Mouse (Mus musculus): ENCODE measurements at regions not wholly inside any gene's neighbourhood (a gene's known extent, or its start where the extent isn't known, plus 50 kb on each side); places are given as distances from the start of the nearest gene placed in this dataset.
"Not testable (repeated sequence)": the region's sequence is repeated elsewhere in the genome, so short reads cannot be mapped to it uniquely, and the experiment has no call there.

DNA sequence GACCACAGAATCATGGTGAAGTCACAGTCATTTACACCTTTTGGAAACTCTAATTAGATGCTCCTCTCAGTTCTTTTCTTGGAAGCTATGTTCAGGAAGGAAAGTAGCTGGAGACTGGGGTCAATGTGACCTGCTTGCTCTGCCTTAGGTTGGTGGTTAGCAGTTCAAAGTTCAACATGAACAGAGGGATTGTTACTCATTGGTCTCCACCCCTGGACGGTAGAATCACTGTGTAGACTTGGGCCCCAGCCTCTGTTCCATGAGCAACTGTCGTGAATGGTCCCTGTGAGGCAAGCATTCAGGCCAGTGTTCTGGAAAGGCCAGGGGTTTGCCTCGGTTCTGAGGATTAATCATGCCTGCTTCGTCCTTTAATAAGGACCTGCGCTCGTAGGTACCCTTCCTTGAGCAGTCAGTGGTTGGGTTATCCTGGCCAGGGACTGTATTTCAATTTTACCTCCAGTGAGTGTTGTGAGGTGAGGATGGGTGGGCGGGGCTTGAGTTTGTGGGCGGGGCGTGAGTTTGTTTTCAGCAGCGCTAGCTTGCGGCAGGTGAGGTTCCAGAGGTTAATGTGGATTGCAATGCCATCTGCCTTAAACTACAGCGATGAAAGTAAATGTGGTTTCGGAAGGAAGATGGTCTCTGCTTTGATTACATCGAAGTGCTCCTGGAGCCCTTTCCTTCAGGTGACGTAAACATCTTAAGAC lies 152.6 kb upstream of the Pou3f3 start:
- no peak for DNase-seq (ENCODE audit: low spot score)

DNA sequence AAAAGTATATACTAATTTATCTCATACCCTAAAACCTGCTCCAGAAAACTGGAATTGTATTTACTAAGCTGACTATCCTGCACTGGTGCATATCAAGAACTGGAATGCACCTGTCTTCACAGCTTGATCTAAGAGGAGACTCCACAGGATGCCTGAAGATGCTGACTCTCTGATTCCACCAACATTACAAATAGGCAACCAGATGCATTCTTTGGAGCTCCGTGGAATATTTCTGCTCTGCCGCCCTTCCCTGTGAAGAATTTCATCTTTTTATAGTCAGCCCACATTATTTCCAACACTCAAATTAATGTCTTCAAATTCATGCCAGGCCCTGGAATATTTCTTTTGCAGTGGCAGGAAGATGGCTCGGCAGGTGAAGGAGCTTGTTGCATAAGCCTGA lies 148.7 kb upstream of the Pou3f3 start:
- DNase-seq (ENCODE audit: low spot score), result no peak

DNA sequence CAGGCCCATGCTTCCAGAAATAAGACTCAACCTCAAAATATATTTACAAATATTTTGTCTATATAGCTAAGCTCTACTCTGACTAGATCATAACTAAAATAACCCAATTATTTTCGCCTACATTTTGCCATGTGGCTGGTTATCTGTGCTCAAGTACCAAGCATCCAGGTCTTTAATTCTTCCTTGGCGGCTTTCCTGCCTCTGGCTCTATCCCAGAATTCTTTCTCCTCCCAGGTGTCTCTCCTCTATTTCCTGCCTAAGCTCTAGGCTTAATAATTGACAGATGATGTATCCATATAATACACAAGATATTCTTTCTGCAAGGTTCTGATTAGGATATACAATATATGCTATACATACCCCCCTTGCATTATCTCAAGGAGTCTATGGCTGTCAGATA lies 138.3 kb upstream of the Pou3f3 start:
- no peak for DNase-seq (ENCODE audit: low spot score)

DNA sequence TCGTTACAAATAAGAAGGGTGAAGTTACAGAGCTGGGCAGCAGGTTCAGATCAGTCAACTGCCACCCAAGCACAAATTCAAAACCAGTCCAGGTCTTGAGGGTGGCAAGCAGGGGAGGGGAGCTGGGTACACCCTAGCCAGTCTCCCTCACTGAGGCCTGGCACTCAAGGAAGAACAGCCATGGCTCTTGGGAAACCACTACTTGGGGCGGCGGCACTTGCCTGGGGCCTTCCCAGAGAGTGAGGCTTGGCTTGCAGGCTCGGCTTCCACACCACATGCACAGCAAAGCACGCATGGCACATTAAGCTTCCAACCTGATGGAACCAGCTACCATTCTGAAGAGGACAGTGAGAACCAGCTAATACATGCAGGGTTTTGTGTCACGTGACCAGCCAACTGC lies 127.9 kb upstream of the Pou3f3 start:
- DNase-seq (ENCODE audit: low spot score), result no peak

DNA sequence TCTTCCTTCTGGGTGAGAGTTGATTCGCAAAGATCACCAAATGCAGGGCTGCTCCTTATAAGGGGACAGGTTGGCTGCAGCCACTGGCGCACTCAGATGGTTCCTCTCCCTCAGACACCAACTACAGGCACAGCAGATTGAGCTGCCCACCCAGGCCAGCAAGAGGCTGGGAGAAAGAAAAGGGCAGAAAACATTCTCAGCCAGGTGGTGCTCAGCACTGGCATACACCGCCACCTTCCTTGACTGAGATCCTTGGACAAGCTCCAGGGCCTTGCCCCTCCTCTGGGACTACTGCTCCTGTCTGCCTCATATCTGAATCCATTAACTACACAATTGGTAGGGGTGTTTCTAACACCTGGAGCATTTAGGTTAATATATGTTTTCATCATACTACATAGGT lies 110.4 kb upstream of the Pou3f3 start:
- no peak for DNase-seq (ENCODE audit: low spot score)

DNA sequence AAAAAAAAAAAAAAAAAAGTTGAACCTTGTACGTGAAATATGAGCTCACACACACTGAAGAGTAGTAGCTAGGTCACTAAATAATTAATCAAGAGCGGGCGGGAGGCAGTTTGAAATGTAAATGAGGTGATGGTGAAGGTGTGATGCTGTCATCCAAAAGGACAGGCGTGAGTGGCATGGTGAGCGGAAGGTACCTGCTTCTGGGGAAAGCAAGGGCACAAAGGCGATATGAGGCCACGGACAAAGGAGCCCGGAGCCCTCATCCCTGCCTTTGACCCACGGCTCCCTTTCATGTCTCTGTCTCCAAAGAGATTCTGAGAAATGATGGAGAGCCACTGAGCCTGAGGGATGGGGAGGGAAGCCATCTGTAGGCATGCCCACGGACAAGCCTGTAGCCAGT lies 107.1 kb upstream of the Pou3f3 start:
- peak; percentile 8 for DNase-seq (ENCODE audit: low spot score)

DNA sequence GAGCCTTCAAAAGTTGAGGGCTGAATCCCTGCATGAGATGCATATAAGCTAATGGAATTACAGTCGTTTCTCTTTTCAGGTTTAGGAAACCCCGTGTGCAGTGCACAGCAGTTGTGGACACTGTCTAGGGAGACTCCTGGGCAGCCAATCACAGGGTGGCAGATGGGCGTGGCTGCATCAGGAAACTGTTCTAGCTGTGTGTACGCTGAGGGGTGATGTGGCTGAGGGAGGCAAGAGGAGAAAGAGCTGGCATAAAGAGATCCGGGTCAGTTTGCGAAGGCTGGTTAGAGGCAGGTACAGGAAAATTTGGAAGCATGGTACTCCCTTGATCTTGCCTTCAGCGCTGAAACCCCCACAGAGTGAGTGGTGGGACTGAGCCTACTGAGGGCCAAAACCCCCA lies 106.1 kb upstream of the Pou3f3 start:
- peak; percentile 13 for DNase-seq (ENCODE audit: low spot score)

DNA sequence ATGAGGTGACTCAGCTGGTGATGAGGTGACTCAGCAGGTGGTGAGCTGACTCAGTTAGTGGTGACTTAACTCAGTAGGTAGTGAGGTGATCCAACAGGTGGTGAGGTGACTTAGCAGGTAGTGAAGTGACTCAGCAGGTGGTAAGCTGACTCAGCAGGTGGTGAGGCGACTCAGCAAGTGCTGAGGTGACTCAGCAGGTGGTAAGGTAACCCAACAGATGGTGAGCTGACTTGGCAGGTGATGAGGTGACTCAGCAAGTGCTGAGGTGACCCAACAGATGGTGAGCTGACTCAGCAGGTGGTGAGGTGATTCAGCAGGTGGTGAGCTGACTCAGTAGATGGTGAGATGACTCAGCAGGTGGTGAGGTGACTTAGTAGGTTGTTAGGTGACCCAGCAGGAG lies 103.7 kb upstream of the Pou3f3 start:
- no peak for DNase-seq (ENCODE audit: low spot score)

DNA sequence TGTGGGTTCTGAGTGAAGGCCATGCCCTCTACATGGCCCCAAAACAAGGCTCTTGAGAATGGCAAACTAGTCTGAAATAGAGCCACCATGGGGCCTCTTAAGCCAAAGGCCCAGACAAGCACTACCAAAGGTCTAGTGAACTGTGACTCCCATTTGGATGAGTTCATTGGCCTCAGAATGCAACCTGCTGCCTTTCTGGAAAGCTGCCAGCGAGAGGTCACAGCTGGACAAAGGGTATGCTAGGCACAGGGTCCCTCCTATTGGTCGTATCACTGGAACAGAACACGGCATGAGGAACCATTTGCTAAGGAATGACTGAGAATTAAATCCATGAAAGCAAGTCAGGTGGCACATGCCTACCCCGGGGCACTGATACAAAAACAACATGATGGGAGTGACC lies 98.5 kb upstream of the Pou3f3 start:
- no peak for DNase-seq (ENCODE audit: low spot score)

DNA sequence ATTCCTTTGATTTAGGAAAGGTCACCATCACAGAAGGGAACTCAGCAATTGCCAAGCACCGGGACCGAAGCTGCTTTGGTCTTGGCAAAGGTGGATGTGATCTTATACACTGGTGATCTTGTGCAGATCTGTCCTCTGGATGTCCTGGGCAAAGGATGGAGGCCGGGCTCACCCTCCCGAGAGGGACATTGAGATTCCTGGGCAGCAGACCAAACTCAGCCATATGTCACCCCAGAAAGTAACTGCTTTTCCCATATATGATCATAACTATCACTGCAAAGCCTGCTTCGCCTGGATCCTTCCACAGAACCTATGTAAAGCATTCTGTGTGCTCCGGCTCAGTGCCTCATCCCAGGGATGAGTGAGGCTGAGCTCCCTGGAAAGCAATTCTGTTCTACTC lies 96.3 kb upstream of the Pou3f3 start:
- DNase-seq (ENCODE audit: low spot score), result no peak

DNA sequence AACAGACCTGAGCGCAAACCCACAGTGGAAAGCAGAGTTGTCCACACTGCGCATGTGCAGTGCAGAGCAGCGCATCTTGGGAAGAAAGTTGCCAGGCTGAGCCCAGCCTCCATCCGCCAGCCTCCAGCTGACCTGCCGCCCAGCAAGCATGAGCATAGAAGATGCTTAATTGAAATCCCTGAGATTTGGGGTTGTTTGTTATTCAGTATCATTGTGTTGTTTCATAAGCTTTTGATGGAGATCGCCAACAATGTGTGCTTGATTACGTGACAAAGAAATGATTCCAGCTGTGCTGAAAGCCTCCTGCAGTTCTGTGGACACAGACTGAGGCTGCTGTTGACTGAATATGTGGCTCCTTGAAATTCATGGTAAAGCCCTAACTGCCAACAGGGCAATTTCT lies 89.3 kb upstream of the Pou3f3 start:
- no peak for DNase-seq (ENCODE audit: low spot score)

DNA sequence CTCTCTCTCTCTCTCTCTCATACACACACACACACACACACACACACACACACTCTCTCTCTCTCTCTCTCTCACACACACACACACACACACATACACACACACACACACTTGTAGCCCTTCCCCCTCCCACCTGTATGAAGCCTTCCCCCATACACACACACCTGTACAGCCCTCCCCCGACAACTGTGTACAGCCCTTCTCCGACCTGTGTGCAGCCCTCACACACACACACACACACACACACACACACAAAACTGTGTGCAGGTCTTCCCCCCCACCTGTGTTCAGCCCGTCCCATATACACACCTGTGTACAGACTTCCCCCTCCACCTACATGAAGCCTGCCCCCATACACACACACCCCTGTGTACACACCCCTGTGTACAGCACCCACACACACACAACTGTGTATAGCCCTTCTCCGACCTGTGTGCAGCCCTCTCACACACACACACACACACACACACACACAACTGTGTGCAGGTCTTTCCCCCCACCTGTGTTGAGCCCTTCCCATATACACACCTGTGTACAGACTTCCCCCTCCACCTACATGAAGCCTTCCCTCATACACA lies 88.0 kb upstream of the Pou3f3 start:
- not testable (repeated sequence) for DNase-seq (ENCODE audit: low spot score)

DNA sequence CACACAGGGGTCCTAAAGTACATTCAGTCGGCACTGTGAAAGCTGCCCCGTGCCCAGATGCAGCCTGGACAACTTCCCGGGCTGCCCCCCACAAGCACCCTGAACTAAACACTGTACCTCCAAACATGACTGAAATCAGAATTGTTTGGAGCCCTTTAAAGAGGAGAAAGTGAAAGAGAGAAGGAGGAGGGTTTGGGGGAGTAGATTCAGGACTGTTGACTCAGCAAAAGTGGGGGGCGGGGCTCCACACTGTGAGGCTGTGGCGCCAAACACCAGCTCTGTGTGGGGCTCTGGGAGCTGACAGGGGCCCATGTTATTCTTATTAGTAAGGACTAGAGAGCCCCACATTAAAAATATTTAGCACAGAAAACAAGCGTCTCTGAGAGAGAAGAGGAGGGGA lies 71.8 kb upstream of the Pou3f3 start:
- no peak for DNase-seq (ENCODE audit: low spot score)

DNA sequence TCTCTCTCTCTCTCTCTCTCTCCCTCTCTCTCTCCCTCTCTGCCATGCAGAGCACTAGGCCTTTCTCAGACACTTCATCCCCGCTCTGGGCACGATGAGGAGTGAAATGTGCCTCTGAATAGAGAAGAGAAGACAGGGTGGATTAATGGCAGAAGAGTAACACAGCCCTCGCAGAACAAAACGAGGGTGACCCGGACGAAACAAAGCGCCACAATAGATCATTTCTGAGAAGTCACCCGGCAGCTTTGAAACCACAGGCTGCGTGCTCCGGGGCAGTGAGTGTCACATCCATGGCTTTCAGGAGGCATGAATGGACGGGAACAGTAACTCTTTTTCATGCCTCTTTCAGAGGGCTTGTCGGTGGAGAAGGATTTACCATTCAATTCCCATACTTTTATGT lies 66.8 kb upstream of the Pou3f3 start:
- DNase-seq (ENCODE audit: low spot score), result peak; percentile 85

DNA sequence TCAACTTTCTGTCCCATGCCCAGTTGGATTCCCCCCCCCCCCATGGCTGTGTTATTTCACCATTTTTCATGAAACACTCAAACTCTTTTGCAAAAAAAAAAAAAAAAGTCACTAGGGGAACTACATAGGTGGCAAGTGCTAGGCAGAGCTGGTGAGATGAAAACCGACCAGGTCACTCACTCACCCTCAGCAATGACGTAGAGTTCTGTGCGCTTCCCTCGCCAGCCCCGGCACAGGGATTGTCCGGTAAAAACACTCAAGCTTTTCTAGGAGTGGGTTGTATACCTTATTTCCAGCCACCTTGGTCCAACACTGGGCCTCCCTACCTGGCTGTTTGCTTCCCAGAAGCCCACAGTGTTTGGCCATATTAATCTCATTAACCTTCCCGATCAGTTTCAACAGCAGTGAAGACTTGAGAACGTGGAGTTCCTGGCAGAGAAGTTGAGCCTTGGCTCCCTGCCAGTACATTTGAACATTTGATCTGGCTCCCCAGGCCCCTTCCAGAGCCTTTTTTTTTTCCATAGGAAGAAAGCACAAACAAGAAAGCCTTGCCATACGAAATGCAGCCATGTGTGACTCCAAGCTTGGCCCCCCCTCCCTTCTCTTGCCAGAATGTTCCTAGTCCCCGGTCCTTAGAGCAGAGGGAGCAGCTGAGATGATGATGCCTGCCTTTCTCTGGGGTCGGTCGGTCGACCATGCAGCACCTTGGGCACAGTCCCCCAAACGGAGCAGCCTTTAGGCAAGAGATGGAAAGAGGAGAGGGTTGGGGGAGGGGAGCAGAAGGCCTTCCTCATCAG lies 65.9 kb upstream of the Pou3f3 start:
- peak; percentile 45 for DNase-seq (ENCODE audit: low spot score)

DNA sequence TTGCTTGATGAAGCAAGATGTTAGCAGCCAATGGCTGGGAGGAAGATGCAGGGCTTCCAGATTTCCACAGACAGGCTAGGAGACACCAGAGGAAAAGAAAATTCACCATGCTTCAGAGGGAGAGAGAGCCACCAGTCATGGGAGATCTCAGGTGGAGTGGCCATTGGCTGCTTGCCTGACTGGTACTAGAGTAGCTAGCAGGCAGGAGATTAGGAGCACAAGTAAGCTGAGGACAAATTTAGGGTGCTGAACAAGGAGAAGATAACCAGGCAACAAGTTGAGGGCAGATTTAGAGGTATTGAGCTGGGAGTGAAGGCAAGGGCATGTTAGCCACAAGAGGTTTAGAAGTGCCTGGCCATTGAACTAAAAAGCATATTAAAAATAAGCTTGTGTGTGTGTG lies 63.3 kb upstream of the Pou3f3 start:
- DNase-seq (ENCODE audit: low spot score), result no peak

DNA sequence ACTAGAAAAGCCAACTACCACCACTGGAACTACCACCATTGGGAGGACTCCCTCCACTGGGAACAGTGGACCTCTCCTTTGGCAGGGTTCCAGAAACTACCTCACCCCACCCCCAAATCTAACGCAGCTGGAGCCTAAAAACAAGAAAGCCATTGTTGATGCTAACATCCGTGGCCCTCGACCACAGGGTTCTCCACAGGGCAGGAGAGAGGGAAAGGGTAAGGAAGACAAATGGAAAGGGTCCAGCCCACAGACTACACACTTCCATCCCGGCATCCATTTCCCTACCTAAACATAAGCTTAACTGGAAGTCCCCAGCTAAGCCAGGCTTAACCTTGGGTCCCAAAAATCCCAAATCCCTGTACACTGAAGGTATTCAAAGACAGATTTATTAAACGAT lies 59.0 kb upstream of the Pou3f3 start:
- DNase-seq (ENCODE audit: low spot score), result no peak
